Mouse (Mus musculus): Measurements from ENCODE around the gene Rnf39. TPM values are rescaled to one million over a fixed set of nuclear protein-coding genes. Genes with fewer than 3 reads are reported as not detected.

Gene Rnf39
- total and polyA plus RNA-seq, 3 experiments, result 0.18 TPM; not detected in 2

GRCm38 (mm10) chr17:36900001-36900400 is 42.7 kb upstream of the Rnf39 start:
- no peaks in the 10 kb centered on the region for H3K36me3 ChIP-seq (ENCODE audit: control insufficient read depth in 1 of 2, insufficient read depth in 2 of 2, low read length in 2 of 2)
- H3K4me1 ChIP-seq (ENCODE audit: control insufficient read depth in 1 of 2, insufficient read depth in 2 of 2, low read length in 2 of 2), result no peaks in the 10 kb centered on the region
- no peak overlapping the region for H3K27ac ChIP-seq (ENCODE audit: control insufficient read depth, low read depth, low read length)
- DNase-seq (ENCODE audit: low read depth, low spot score), result no peak
- H3K27me3 ChIP-seq (ENCODE audit: control insufficient read depth in 1 of 2, insufficient read depth in 2 of 2, low read length in 2 of 2), result no peaks in the 10 kb centered on the region; a peak in 3 of 4 replicates
- TF ChIP-seq E2F4 (IDR thresholded peaks at IDR 0.05; ENCODE audit: borderline replicate concordance, low read depth, low read length) (no peak), MAX (IDR thresholded peaks at IDR 0.05; ENCODE audit: low read length) (no peak), JUND (IDR thresholded peaks at IDR 0.05; ENCODE audit: low read depth, low read length) (no peak), POLR2A (IDR thresholded peaks at IDR 0.05; ENCODE audit: control insufficient read depth in 1 of 2, insufficient read depth in 1 of 2, low read depth in 1 of 2, low read length in 2 of 2, poor library complexity in 1 of 2) (no peak), MYB (IDR thresholded peaks at IDR 0.05; ENCODE audit: low read depth, low read length) (no peak)
- H3K9ac ChIP-seq (ENCODE audit: control insufficient read depth, low read depth, low read length, poor library complexity, severe bottlenecking), result no peak overlapping the region
- H3K4me3 ChIP-seq (ENCODE audit: control insufficient read depth in 1 of 2, insufficient read depth in 1 of 2, low read depth in 2 of 2, low read length in 2 of 2), result no peak overlapping the region
- H3K9me3 ChIP-seq (replicated peaks; ENCODE audit: insufficient read depth, low read length), result no peaks in the 10 kb centered on the region
- H3K79me2 ChIP-seq (ENCODE audit: control insufficient read depth, insufficient read depth, low read length, poor library complexity), result no peaks in the 10 kb centered on the region

- no peaks in the 10 kb centered on the region for H3K36me3 ChIP-seq (ENCODE audit: control insufficient read depth in 1 of 2, insufficient read depth in 2 of 2, low read length in 2 of 2)
- H3K27ac ChIP-seq (ENCODE audit: control insufficient read depth, low read depth, low read length), result no peak overlapping the region
- H3K9ac ChIP-seq (ENCODE audit: control insufficient read depth, low read depth, low read length, poor library complexity, severe bottlenecking), result no peak overlapping the region
- no peak for DNase-seq (ENCODE audit: low read depth, low spot score)
- no peak overlapping the region for H3K4me3 ChIP-seq (ENCODE audit: control insufficient read depth in 1 of 2, insufficient read depth in 1 of 2, low read depth in 2 of 2, low read length in 2 of 2)
- H3K4me1 ChIP-seq (ENCODE audit: control insufficient read depth in 1 of 2, insufficient read depth in 2 of 2, low read length in 2 of 2), result no peaks in the 10 kb centered on the region
- H3K27me3 ChIP-seq (ENCODE audit: control insufficient read depth in 1 of 2, insufficient read depth in 2 of 2, low read length in 2 of 2), result no peaks in the 10 kb centered on the region; a peak in 3 of 4 replicates
- no peaks in the 10 kb centered on the region for H3K79me2 ChIP-seq (ENCODE audit: control insufficient read depth, insufficient read depth, low read length, poor library complexity)
- H3K9me3 ChIP-seq (replicated peaks; ENCODE audit: insufficient read depth, low read length), result no peaks in the 10 kb centered on the region
- TF ChIP-seq RCOR1 (IDR thresholded peaks at IDR 0.05; ENCODE audit: low read depth, low read length) (no peak), USF1 (IDR thresholded peaks at IDR 0.05; ENCODE audit: low read depth, low read length) (no peak), KAT2A (conservative IDR thresholded peaks at IDR 0.05; ENCODE audit: low read depth, low read length) (no peak), MEF2A (IDR thresholded peaks at IDR 0.05; ENCODE audit: extremely low read depth, insufficient replicate concordance, low read depth, low read length, poor library complexity, severe bottlenecking) (no peak), GABPA (IDR thresholded peaks at IDR 0.05; ENCODE audit: low read depth, low read length) (no peak), MAFK (IDR thresholded peaks at IDR 0.05; ENCODE audit: borderline replicate concordance, low read depth, low read length) (no peak), UBTF (IDR thresholded peaks at IDR 0.05; ENCODE audit: borderline replicate concordance, insufficient read depth, low read depth, low read length) (no peak), CTCF (IDR thresholded peaks at IDR 0.05 in 2 of 3, conservative IDR thresholded peaks at IDR 0.05 in 1 of 3; ENCODE audit: control insufficient read depth in 1 of 3, insufficient read depth in 1 of 3, low read depth in 2 of 3, low read length in 3 of 3, poor library complexity in 1 of 3, severe bottlenecking in 1 of 3) (peak in 2 of 3 experiments; percentile 5 to 32; a peak in 2 of 6 replicates), SMC3 (IDR thresholded peaks at IDR 0.05; ENCODE audit: low read depth, low read length) (peak; percentile 41), POLR2A (IDR thresholded peaks at IDR 0.05; ENCODE audit: control insufficient read depth in 1 of 2, insufficient read depth in 1 of 2, low read depth in 1 of 2, low read length in 2 of 2, poor library complexity in 1 of 2) (no peak), MAX (IDR thresholded peaks at IDR 0.05; ENCODE audit: low read length) (no peak), ZMIZ1 (IDR thresholded peaks at IDR 0.05; ENCODE audit: low read depth, low read length) (no peak), MYC (IDR thresholded peaks at IDR 0.05; ENCODE audit: low read depth, low read length) (no peak), TCF12 (IDR thresholded peaks at IDR 0.05; ENCODE audit: low read depth, low read length) (no peak), JUND (IDR thresholded peaks at IDR 0.05; ENCODE audit: low read depth, low read length) (no peak), POLR2AphosphoS2 (IDR thresholded peaks at IDR 0.05; ENCODE audit: low read length) (no peak), NELFE (IDR thresholded peaks at IDR 0.05; ENCODE audit: low read depth, low read length) (no peak), ZNF384 (IDR thresholded peaks at IDR 0.05; ENCODE audit: low read depth, low read length) (no peak), POLR2AphosphoS5 (IDR thresholded peaks at IDR 0.05; ENCODE audit: borderline replicate concordance, low read depth, low read length) (no peak), RAD21 (IDR thresholded peaks at IDR 0.05; ENCODE audit: low read depth, low read length) (peak; percentile 7)
Observed at GRCm38 (mm10) chr17:36900691-36901090, 42.0 kb upstream of the Rnf39 start.

All from MEL (cell line).